Mouse (Mus musculus) forebrain, embryonic 13.5 days (tissue): Measurements from ENCODE around the gene Thoc6. TPM values are rescaled to one million over a fixed set of nuclear protein-coding genes. Genes with fewer than 3 reads are reported as not detected.

Experiments used
- ATAC-seq: fragments of 200-750 bp; cut with Nextera tagmentation; 2 replicates; pipeline ENCODE4 v1.8.0; 2017
- H3K27ac ChIP-seq: fragments of 300-500 bp; sonication (generic); 2 replicates; pipeline ENCODE4 v1.5.1; 2015; ENCODE audit warnings: inconsistent platforms, mild to moderate bottlenecking, moderate library complexity
- H3K27me3 ChIP-seq: fragments of 300-500 bp; sonication (generic); 2 replicates; pipeline ENCODE4 v1.6.1; 2015; ENCODE audit warnings: mild to moderate bottlenecking, inconsistent platforms
- H3K36me3 ChIP-seq: fragments of 300-500 bp; sonication (generic); 2 replicates; pipeline ENCODE4 v1.6.1; 2015; ENCODE audit warnings: mild to moderate bottlenecking, inconsistent platforms; ENCODE audit not compliant: poor library complexity, severe bottlenecking
- H3K4me1 ChIP-seq: fragments of 300-500 bp; sonication (generic); 2 replicates; pipeline ENCODE4 v1.6.1; 2015; ENCODE audit warnings: inconsistent platforms
- H3K4me2 ChIP-seq: fragments of 300-500 bp; sonication (generic); 2 replicates; pipeline ENCODE4 v1.6.1; 2015; ENCODE audit warnings: inconsistent platforms, mild to moderate bottlenecking, moderate library complexity
- H3K4me3 ChIP-seq: fragments of 300-500 bp; sonication (generic); 2 replicates; pipeline ENCODE4 v1.5.1; 2015; ENCODE audit warnings: mild to moderate bottlenecking, inconsistent platforms
- H3K9ac ChIP-seq: fragments of 300-500 bp; sonication (generic); 2 replicates; pipeline ENCODE4 v1.6.1; 2015; ENCODE audit warnings: mild to moderate bottlenecking, inconsistent platforms
- H3K9me3 ChIP-seq: fragments of 300-500 bp; sonication (generic); replicated peaks from 2 replicates; pipeline ENCODE4 v1.6.1; 2016; ENCODE audit warnings: inconsistent platforms
- WGBS: fragments of 180-500 bp; shearing (Covaris S2); methylation state at CpG from one replicate; pipeline ENCODE4 v1.1.7; 2015; 5-methylcytosine and 5-hydroxymethylcytosine counted together
- polyA plus RNA-seq: library from polyadenylated mRNA; unstranded; fragments of >200 nt; fragmentation: Nextera tagmentation; extraction: Ambion mirVana; gene quantifications from 2 replicates; pipeline ENCODE4 v1.2.1, GENCODE M21; 2015

Gene Thoc6
- polyA plus RNA-seq, 1 experiment from 2014 or later: 47.4 TPM

DNA sequence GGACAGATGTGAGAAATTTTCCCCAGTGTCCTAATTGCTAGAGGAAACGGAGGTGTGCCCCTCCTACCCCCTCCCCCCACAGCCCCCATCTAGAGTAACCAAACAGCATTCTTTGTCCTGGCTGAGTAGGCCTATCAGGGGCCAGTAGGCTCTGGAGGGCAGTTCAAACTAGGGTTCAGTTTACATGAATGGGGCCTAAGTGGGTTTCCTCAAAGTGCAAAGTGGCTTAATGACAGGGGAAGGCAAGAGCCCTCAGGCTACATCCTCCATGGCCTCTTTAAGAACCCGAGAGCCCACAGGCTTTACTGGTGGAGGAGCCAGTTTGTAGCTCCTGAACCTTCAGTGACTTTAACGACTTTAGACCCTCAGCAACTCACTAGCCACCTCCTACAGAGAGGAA lies 22.1 kb upstream of the Thoc6 start:
- WGBS: 6% methylated on average over 3 of the region's 3 CpGs
- peaks cover 6% of the 10 kb centered on the region for H3K4me1 ChIP-seq
- no peak for ATAC-seq
- no peaks in the 10 kb centered on the region for H3K36me3 ChIP-seq
- no peak overlapping the region for H3K4me2 ChIP-seq
- no peak overlapping the region for H3K27ac ChIP-seq
- no peaks in the 10 kb centered on the region for H3K9me3 ChIP-seq
- H3K27me3 ChIP-seq: peaks cover 44% of the 10 kb centered on the region
- no peak overlapping the region for H3K4me3 ChIP-seq
- H3K9ac ChIP-seq: no peak overlapping the region

DNA sequence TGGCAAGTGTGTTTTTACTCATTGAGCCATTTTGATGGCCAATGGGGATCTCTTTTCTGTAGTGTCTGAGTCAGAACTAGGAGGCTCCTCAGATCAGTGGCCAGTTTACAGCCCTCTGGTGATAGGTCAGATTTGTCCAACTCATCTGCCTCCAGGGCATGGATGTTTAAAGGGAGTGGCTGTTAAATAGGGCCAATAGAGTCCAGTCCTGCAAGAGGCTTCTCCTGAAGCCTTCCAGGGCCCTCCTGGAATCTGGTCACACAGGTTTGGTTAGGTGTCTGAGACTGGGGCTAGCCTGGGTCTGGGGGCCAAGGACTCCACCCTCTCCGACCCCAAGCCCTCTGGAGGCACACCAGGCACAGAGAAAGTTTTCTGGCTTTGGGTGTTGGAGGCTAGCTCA lies 20.8 kb upstream of the Thoc6 start:
- no peak overlapping the region for H3K4me3 ChIP-seq
- WGBS: 54% methylated on average over 1 of the region's 1 CpGs
- H3K36me3 ChIP-seq: no peaks in the 10 kb centered on the region
- H3K4me2 ChIP-seq: no peak overlapping the region
- H3K4me1 ChIP-seq: peaks cover 6% of the 10 kb centered on the region
- H3K27ac ChIP-seq: no peak overlapping the region
- no peaks in the 10 kb centered on the region for H3K9me3 ChIP-seq
- H3K9ac ChIP-seq: no peak overlapping the region
- H3K27me3 ChIP-seq: peaks cover 31% of the 10 kb centered on the region
- no peak for ATAC-seq

DNA sequence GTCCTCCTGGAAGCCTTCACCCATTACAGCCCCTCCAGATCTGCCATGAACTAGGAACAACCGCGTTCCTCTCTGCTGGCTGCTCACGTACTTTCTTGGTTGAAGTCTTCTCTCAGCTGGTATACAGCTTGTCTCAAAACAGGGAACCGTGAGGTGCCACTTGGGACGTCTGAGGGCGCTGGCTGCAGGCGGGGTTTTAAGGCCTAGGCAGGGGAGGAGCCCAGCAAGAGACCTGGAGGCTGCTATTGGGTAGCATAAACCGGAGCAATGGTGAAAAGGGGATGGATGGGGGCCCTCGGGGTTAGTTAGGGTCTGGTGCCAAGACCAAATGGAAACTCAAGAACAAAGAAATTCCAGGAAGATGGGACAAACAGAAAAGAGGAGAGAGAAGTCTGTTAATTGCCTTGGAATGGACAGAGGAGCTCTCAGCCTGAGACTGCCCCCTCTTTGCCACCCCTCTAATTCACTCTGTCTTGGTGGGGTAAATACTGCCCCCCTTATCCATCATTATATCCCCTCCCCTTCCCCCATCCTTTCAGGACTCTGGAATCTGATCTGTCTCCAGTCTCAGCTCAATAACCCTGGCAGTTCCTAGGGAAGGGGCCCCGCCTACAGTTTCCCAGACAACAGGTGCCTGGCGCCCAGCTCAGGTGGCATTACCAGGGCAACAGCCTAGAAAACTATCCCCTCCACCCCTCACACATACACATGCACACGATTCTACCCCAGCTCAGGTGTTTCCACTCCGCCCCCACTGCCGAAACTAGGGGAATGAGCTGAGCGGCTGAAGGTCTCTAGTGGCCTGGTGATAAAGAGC lies 10.4 kb upstream of the Thoc6 start, which contains the start of gene Cldn9:
Cldn9 (minus strand) TSS at position 171 of the 817 bp plus-strand sequence.
- H3K4me2 ChIP-seq: peak within 1 kb of the TSS; percentile 39
- H3K27ac ChIP-seq: no peak within 1 kb of the TSS
- 15% methylated on average over 15 of the region's 15 CpGs for WGBS
- ATAC-seq: peak; percentile 58; the same call in 1 of the 2 replicates
- H3K36me3 ChIP-seq: no peaks in the 10 kb centered on the region
- peaks cover 21% of the 10 kb centered on the region for H3K4me1 ChIP-seq
- peak within 1 kb of the TSS; percentile 6; the same call in 1 of the 2 replicates for H3K4me3 ChIP-seq
- H3K9ac ChIP-seq: no peak within 1 kb of the TSS
- H3K9me3 ChIP-seq: no peaks in the 10 kb centered on the region
- peaks cover 54% of the 10 kb centered on the region for H3K27me3 ChIP-seq

DNA sequence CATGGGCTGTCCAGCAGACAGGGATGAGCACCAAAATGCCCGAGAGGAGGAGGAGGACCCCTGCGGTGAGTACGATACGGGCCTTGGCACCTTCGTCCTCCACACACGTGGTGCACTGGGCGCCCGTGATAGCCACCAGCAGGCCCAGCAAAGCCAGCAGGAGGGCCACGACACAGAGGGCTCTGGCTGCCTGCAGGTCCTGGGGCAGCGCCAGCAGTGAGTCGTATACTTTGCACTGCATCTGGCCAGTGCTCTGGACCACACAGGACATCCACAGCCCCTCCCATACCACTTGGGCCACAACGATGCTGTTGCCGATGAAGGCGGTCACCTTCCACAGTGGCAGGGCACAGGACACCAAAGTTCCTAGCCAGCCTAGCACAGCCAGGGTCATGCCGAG lies 9.5 kb upstream of the Thoc6 start:
- peak overlapping the region; percentile 39 for H3K4me2 ChIP-seq
- peaks cover 22% of the 10 kb centered on the region for H3K4me1 ChIP-seq
- WGBS: 26% methylated on average over 15 of the region's 15 CpGs
- H3K9ac ChIP-seq: no peak overlapping the region
- no peak for ATAC-seq
- peak overlapping the region; percentile 6; the same call in 1 of the 2 replicates for H3K4me3 ChIP-seq
- H3K27me3 ChIP-seq: peaks cover 62% of the 10 kb centered on the region
- no peaks in the 10 kb centered on the region for H3K9me3 ChIP-seq
- no peaks in the 10 kb centered on the region for H3K36me3 ChIP-seq
- no peak overlapping the region for H3K27ac ChIP-seq

DNA sequence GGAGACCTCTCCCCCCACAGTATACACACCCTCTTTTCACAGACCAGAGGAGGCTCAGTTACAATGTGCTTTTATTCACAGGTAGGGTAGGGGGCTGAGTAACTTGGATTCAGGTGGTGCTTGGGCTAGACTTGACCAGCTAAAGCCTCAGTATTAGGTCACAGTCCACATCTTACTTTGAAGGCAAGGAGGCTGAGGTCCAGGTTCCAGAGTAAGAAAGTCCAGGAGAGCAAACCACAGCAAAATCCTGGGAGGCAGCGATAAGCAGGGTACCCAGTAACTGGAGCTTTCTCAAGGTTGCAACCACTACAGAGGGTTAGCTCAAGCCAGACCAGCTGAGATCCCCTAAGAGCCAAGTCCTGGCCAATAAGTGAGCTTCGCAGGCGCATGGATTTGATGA lies 8.8 kb upstream of the Thoc6 start:
- WGBS: 70% methylated on average over 3 of the region's 3 CpGs
- Histone ChIP-seq H3K27ac (no peak overlapping the region), H3K4me2 (no peak overlapping the region), H3K4me1 (peaks cover 24% of the 10 kb centered on the region), H3K36me3 (no peaks in the 10 kb centered on the region), H3K9ac (no peak overlapping the region), H3K27me3 (peaks cover 67% of the 10 kb centered on the region), H3K4me3 (no peak overlapping the region), H3K9me3 (no peaks in the 10 kb centered on the region)
- ATAC-seq: no peak

DNA sequence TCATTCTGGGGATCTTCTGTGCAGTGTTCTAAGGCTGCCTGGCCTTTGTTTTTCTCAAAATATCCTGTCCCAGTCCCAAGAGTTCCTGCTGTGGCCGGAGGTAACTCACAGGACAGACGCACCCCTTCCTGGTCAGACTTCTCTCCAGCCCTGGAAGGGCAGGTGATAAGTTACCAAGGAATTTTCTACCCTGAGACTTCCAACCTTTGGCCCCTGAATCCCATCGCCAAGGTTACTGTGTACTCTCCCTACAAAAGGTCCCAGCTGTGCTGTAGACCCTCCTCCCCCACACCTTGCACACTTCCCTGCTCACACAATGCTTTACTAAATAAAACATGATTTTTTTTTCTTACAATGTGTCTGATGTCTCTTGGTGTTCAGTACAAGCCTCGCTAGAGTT lies 8.4 kb upstream of the Thoc6 start:
- H3K4me2 ChIP-seq: no peak overlapping the region
- H3K9me3 ChIP-seq: no peaks in the 10 kb centered on the region
- ATAC-seq: no peak
- no peak overlapping the region for H3K27ac ChIP-seq
- peaks cover 27% of the 10 kb centered on the region for H3K4me1 ChIP-seq
- H3K27me3 ChIP-seq: peaks cover 70% of the 10 kb centered on the region
- 72% methylated on average over 4 of the region's 4 CpGs for WGBS
- H3K9ac ChIP-seq: no peak overlapping the region
- no peaks in the 10 kb centered on the region for H3K36me3 ChIP-seq
- no peak overlapping the region for H3K4me3 ChIP-seq

DNA sequence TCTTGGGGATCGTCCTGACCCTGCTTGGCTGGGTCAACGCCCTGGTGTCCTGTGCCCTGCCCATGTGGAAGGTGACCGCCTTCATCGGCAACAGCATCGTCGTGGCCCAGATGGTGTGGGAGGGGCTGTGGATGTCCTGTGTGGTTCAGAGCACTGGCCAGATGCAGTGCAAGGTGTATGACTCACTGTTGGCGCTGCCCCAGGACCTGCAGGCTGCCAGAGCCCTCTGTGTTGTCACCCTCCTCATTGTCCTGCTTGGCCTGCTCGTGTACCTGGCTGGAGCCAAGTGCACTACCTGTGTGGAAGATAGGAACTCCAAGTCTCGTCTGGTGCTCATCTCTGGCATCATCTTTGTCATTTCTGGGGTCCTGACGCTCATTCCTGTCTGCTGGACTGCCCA lies 7.4 kb upstream of the Thoc6 start:
- Histone ChIP-seq H3K27ac (no peak overlapping the region), H3K4me1 (peaks cover 37% of the 10 kb centered on the region), H3K9ac (no peak overlapping the region), H3K27me3 (peaks cover 75% of the 10 kb centered on the region), H3K36me3 (no peaks in the 10 kb centered on the region), H3K4me3 (no peak overlapping the region), H3K9me3 (no peaks in the 10 kb centered on the region), H3K4me2 (no peak overlapping the region)
- WGBS: 76% methylated on average over 10 of the region's 10 CpGs
- ATAC-seq: no peak

DNA sequence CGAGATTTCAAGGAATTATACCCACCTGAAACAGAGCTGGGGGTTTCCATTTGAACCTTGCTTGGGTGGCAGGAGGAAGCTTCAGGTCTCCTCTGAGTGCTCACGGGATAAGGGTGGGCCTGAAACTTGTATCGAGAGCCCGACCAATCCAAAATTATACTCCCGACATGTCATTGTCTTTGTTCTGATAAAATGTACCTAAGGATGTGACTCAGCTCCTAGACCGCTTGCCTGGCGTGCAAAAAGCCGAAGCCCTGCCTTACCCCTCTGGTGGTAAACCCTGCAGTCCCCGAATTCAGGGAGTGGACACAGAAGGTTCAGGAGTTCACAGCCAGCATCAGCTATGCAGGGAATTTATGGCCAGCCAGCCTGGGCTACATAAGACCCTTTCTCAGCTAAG lies 6.7 kb upstream of the Thoc6 start:
- no peaks in the 10 kb centered on the region for H3K9me3 ChIP-seq
- 79% methylated on average over 9 of the region's 9 CpGs for WGBS

DNA sequence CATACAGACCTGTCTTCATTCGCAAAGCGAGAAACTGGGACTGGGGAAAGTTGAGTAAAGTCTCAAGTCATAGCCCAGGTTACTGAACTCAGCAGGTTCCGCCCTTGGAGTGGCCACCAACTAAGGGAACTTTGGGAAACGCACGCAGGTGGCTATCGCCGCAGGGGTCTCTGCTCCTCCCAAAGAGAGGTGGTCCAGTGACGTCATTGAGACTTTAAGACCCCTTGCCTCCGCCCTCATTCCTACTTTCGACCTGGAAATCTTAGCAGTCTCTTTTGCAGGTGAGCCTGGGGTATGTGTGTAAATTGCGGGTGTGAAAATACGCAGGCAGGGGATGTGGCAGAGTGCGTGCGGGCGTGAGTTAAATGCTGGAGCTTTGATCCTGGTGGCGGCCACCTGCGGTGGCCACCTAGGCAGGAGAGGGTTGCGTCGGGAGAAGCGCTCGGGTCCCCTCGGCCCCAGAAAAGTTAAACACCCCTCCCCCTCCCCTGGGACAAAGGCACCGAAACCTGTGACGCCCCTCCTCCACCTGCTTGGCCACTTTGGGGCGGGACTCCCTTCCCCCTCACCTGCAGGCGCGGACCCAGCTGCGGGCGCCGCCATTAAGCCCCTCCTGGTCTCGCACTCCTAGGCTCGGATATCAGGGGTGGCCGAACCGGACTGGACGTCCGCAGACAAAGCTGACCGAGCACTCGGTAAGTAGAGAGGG lies 5.6 kb upstream of the Thoc6 start, which contains the start of gene Cldn6:
Cldn6 (plus strand) TSS at position 123 of the 709 bp plus-strand sequence.
- no peaks in the 10 kb centered on the region for H3K36me3 ChIP-seq
- H3K27ac ChIP-seq: no peak within 1 kb of the TSS
- H3K4me1 ChIP-seq: peaks cover 50% of the 10 kb centered on the region
- H3K27me3 ChIP-seq: peaks cover 89% of the 10 kb centered on the region
- 2% methylated on average over 38 of the region's 38 CpGs for WGBS
- no peak for ATAC-seq
- H3K4me3 ChIP-seq: peak within 1 kb of the TSS; percentile 21
- peak within 1 kb of the TSS; percentile 51 for H3K4me2 ChIP-seq
- H3K9me3 ChIP-seq: no peaks in the 10 kb centered on the region
- H3K9ac ChIP-seq: no peak within 1 kb of the TSS

More for the DNA sequence above, 6.7 kb upstream of the Thoc6 start:
- H3K27me3 ChIP-seq: peaks cover 83% of the 10 kb centered on the region
- no peak overlapping the region for H3K4me3 ChIP-seq
- H3K27ac ChIP-seq: no peak overlapping the region
- no peaks in the 10 kb centered on the region for H3K36me3 ChIP-seq
- no peak overlapping the region for H3K9ac ChIP-seq
- H3K4me2 ChIP-seq: no peak overlapping the region
- ATAC-seq: no peak
- peaks cover 44% of the 10 kb centered on the region for H3K4me1 ChIP-seq

DNA sequence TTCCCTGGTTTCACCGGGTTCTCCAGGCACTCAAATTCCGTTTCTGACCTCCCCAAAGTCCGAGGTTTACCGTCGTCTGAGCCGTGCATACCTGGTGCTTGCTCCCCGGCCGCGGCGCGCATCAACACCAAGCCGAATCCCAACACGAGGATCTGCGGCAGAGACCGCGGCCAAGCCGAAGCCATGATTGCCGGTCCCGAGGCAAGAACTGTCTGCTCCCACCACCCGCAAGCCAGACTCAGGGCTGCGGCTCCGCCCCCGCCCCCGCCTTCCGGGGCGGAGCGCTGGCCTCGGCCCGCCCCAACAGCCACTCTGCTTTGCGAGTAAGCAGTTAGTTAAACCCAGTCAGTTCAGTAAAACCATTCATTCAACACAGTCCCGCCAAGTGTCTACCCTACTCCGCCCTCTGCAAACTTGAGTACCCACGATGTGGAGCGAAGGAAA lies 3.6 kb upstream of the Thoc6 start, which contains the start of gene Tnfrsf12a:
Tnfrsf12a (minus strand) TSS at position 233 of the 444 bp plus-strand sequence.
- Histone ChIP-seq H3K9me3 (no peaks in the 10 kb centered on the region), H3K4me3 (peak within 1 kb of the TSS; percentile 49), H3K4me2 (peak within 1 kb of the TSS; percentile 91), H3K27me3 (peaks cover 69% of the 10 kb centered on the region), H3K27ac (no peak within 1 kb of the TSS), H3K9ac (peak within 1 kb of the TSS; percentile 69), H3K36me3 (no peaks in the 10 kb centered on the region), H3K4me1 (peaks cover 49% of the 10 kb centered on the region)
- ATAC-seq: peak; percentile 42
- WGBS: under 1% methylated on average over 34 of the region's 34 CpGs

DNA sequence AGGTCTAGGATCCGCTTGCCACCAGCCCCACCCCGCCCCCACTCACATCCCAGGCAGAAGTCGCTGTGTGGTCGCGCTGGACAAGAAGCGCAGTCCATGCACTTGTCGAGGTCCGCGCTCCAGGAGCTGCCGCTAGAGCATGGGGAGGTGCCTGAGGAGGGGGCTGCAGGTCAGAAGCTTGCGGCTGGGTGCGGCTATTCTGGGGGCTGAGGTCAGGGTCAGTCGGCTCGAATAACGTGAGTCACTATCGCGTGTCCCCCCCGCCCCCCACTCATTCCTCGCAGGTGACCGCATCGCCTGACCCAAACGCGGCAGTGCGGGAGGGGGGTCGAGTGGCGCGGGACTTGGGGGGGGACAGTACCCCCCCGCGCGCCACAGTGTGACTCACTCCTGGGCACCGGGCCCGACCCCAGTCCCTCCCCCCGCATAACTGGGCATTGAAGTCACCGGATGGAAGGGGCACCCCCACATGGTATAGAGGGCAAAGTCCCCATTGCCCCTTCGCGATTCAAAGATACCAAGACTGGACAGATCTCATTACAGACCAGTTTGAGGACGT lies 2.9 kb upstream of the Thoc6 start:
- peaks cover 49% of the 10 kb centered on the region for H3K4me1 ChIP-seq
- H3K9me3 ChIP-seq: no peaks in the 10 kb centered on the region
- H3K4me2 ChIP-seq: peak overlapping the region; percentile 91
- no peaks in the 10 kb centered on the region for H3K36me3 ChIP-seq
- under 1% methylated on average over 37 of the region's 37 CpGs for WGBS
- peak overlapping the region; percentile 49 for H3K4me3 ChIP-seq
- H3K9ac ChIP-seq: peak overlapping the region; percentile 69
- H3K27ac ChIP-seq: no peak overlapping the region
- peaks cover 62% of the 10 kb centered on the region for H3K27me3 ChIP-seq
- ATAC-seq: no peak
